25 mouse cellular contexts compared by ENCODE assay signal in the genomic region with DNA sequence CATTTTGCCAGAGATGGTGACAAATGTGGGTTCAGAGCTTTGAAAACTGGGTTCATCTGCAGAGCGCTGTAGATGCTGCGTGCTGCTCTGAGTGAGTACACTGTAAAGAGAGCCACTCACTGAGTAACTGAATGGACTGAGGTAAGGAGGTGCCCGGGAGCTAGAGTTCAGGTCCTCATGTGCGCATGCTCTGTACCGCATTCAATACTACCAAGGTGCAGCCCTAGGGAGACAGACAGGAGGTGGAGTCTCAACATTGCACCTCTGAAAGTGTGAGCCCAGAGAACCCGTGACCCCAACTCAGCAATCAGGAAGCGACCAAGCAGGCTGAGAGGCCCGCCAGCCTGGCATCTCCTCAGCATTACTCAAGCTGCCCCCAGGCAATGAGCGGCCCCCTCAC.
DNase-seq lines count a peak whose midpoint lies in the region; ATAC-seq and TF ChIP-seq lines count a peak whose summit lies in the region.
"Had no signal": no experiment of that assay in that cellular context is flagged by ENCODE, and none has a peak within 500 bp of the region (broad histone marks: within the 10 kb centered on the region; RNA-seq: fewer than 3 reads in every experiment).

No protein-coding gene starts in this region.

- H3K9me3 ChIP-seq in kidney, embryonic 16.5 days (ENCODE audit: low read length) = no peaks in the 10 kb centered on the region
- peaks cover 22% of the 10 kb centered on the region for H3K9me3 ChIP-seq in G1E (replicated peaks)
- H3K9me3 ChIP-seq: forebrain, embryonic 13.5 days; hindbrain, embryonic 12.5 days; intestine, embryonic 15.5 days; limb, embryonic 12.5 days; lung, embryonic 15.5 days; midbrain, embryonic 10.5 days; midbrain, embryonic 15.5 days had no signal

- no peak for ATAC-seq in kidney, embryonic 16.5 days (ENCODE audit: low FRiP score, low TSS enrichment)
- no peak for ATAC-seq in G1E (ENCODE audit: extremely low read depth, insufficient number of reproducible peaks, low FRiP score, poor library complexity, severe bottlenecking)
- ATAC-seq: forebrain, embryonic 13.5 days; hindbrain, postnatal 0 days; intestine, embryonic 15.5 days; midbrain, embryonic 15.5 days had no signal

- H3K27me3 ChIP-seq in cerebellum, adult 2 months (ENCODE audit: control insufficient read depth, insufficient read depth, low read length) = no peaks in the 10 kb centered on the region
- H3K27me3 ChIP-seq in kidney, embryonic 16.5 days (ENCODE audit: insufficient read depth, low read length) = no peaks in the 10 kb centered on the region
- H3K27me3 ChIP-seq in G1E (ENCODE audit: insufficient read depth, low read length) = no peaks in the 10 kb centered on the region
- H3K27me3 ChIP-seq: forebrain, embryonic 13.5 days; hindbrain, embryonic 12.5 days; intestine, embryonic 15.5 days; limb, embryonic 12.5 days; lung, embryonic 15.5 days; midbrain, embryonic 15.5 days had no signal

- no peak for TF ChIP-seq POLR2A in cerebellum, adult 2 months (IDR thresholded peaks at IDR 0.05; ENCODE audit: borderline replicate concordance, insufficient read depth, low read length)

- no peak overlapping the region for H3K4me3 ChIP-seq in cerebellum, adult 2 months (replicated peaks; ENCODE audit: insufficient read depth, low read depth, low read length)
- H3K4me3 ChIP-seq in kidney, embryonic 16.5 days (ENCODE audit: low read length) = no peak overlapping the region
- H3K4me3 ChIP-seq in G1E (ENCODE audit: low read depth, low read length) = peak overlapping the region; percentile 32; the same call in 1 of the 2 replicates
- H3K4me3 ChIP-seq: forebrain, embryonic 13.5 days; hindbrain, embryonic 12.5 days; intestine, embryonic 15.5 days; limb, embryonic 12.5 days; lung, embryonic 15.5 days; midbrain, embryonic 10.5 days; midbrain, embryonic 15.5 days had no signal

- no peak overlapping the region for H3K4me2 ChIP-seq in kidney, embryonic 16.5 days (replicated peaks; ENCODE audit: low read depth, low read length)
- H3K4me2 ChIP-seq: forebrain, embryonic 13.5 days; heart, embryonic 11.5 days; hindbrain, embryonic 12.5 days; intestine, embryonic 15.5 days; limb, embryonic 12.5 days; lung, embryonic 15.5 days; midbrain, embryonic 15.5 days had no signal

- H3K4me1 ChIP-seq in cerebellum, adult 2 months (ENCODE audit: control insufficient read depth, insufficient read depth, low read length) = peaks cover 49% of the 10 kb centered on the region
- peaks cover 49% of the 10 kb centered on the region for H3K4me1 ChIP-seq in kidney, embryonic 16.5 days (ENCODE audit: insufficient read depth, low read length)
- peaks cover 57% of the 10 kb centered on the region for H3K4me1 ChIP-seq in G1E (ENCODE audit: insufficient read depth, low read depth, low read length)
- H3K4me1 ChIP-seq: intestine, embryonic 15.5 days; lung, embryonic 15.5 days had no signal

- no peak overlapping the region for H3K9ac ChIP-seq in kidney, embryonic 16.5 days (replicated peaks; ENCODE audit: low read length)
- H3K9ac ChIP-seq: forebrain, embryonic 13.5 days; hindbrain, embryonic 12.5 days; intestine, embryonic 15.5 days; limb, embryonic 12.5 days; lung, embryonic 15.5 days; midbrain, embryonic 15.5 days had no signal

- TF ChIP-seq CTCF in cerebellum, adult 2 months (IDR thresholded peaks at IDR 0.05; ENCODE audit: borderline replicate concordance, insufficient read depth, low read depth, low read length) = no peak
- no peak for TF ChIP-seq CTCF in G1E (IDR thresholded peaks at IDR 0.05; ENCODE audit: low read depth, low read length)

- H3K27ac ChIP-seq in cerebellum, adult 2 months (ENCODE audit: insufficient read depth, low read length) = peak overlapping the region; percentile 55
- peak overlapping the region; percentile 7; the same call in 1 of the 2 replicates for H3K27ac ChIP-seq in kidney, embryonic 16.5 days (ENCODE audit: low read length)
- H3K27ac ChIP-seq: forebrain, embryonic 13.5 days; hindbrain, embryonic 12.5 days; intestine, embryonic 15.5 days; kidney, postnatal 0 days; limb, embryonic 12.5 days; lung, embryonic 15.5 days; midbrain, embryonic 10.5 days; midbrain, embryonic 15.5 days had no signal

- H3K36me3 ChIP-seq in kidney, embryonic 16.5 days (ENCODE audit: insufficient read depth, low read length) = no peaks in the 10 kb centered on the region
- peaks cover 68% of the 10 kb centered on the region for H3K36me3 ChIP-seq in G1E (replicated peaks)
- H3K36me3 ChIP-seq: hindbrain, embryonic 12.5 days; intestine, embryonic 15.5 days; limb, embryonic 12.5 days; lung, embryonic 15.5 days; midbrain, embryonic 10.5 days; midbrain, embryonic 15.5 days had no signal

- peak in 1 of 2 experiments; percentile 32 for DNase-seq in cerebellum, adult 2 months
- no peak for DNase-seq in cerebellum, postnatal 14 days
- no peak for DNase-seq in kidney, adult 11 months
- DNase-seq in G1E (ENCODE audit: low spot score) = peak; percentile 22
- DNase-seq in gastrocnemius, adult 18-20 months (ENCODE audit: low spot score) = no peak
- DNase-seq in right cerebral cortex, adult 2 months (ENCODE audit: low spot score in 2 of 2) = no peak
- DNase-seq: adrenal gland, postnatal 25 days; gastrocnemius, postnatal 36 days; heart, adult 18-20 months; heart, postnatal 36 days; kidney, postnatal 4 days; layer of hippocampus, adult 9-11 months; spleen, adult 18-20 months; thymus, postnatal 14 days had no signal

- WGBS in cerebellum, adult 2 months = 87% methylated on average over 9 of the region's 9 CpGs
- WGBS in kidney, embryonic 16.5 days = 68% methylated on average over 9 of the region's 9 CpGs
